Mouse (Mus musculus) forebrain, embryonic 14.5 days (tissue): Measurements from ENCODE around the gene Dnajc15. TPM values are rescaled to one million over a fixed set of nuclear protein-coding genes. Genes with fewer than 3 reads are reported as not detected.

Experiments
- ATAC-seq: fragments of 200-750 bp; cut with Nextera tagmentation; 2 replicates; pipeline ENCODE4 v1.8.0; 2017; ENCODE audit warnings: mild to moderate bottlenecking, moderate library complexity
- DNase-seq: peaks from one replicate; pipeline ENCODE4 v3.0.0-alpha.2; 2015; ENCODE audit warnings: low spot score
- H3K27ac ChIP-seq: fragments of 300-500 bp; sonication (generic); 2 replicates; pipeline ENCODE4 v1.5.1; 2014; ENCODE audit warnings: low read depth, mild to moderate bottlenecking, control low read depth, low read length, moderate library complexity
- H3K27me3 ChIP-seq: fragments of 300-500 bp; sonication (generic); replicated peaks from 2 replicates; pipeline ENCODE4 v1.6.1; 2014; ENCODE audit warnings: low read length, control low read depth, mixed read lengths; ENCODE audit not compliant: control insufficient read depth, insufficient read depth
- H3K36me3 ChIP-seq: fragments of 300-500 bp; sonication (generic); 2 replicates; pipeline ENCODE4 v1.6.1; 2014; ENCODE audit warnings: low read length, control low read depth; ENCODE audit not compliant: control insufficient read depth, insufficient read depth
- H3K4me1 ChIP-seq: fragments of 300-500 bp; sonication (generic); 2 replicates; pipeline ENCODE4 v1.6.1; 2014; ENCODE audit warnings: antibody characterized with exemption, low read length, control low read depth; ENCODE audit not compliant: control insufficient read depth, insufficient read depth
- H3K4me2 ChIP-seq: fragments of 300-500 bp; sonication (generic); 2 replicates; pipeline ENCODE4 v1.6.1; 2014; ENCODE audit warnings: mild to moderate bottlenecking, control low read depth, low read length
- H3K4me3 ChIP-seq: fragments of 300-500 bp; sonication (generic); 2 replicates; pipeline ENCODE4 v1.5.1; 2014; ENCODE audit warnings: low read depth, low read length, control low read depth
- H3K9ac ChIP-seq: fragments of 300-500 bp; sonication (generic); 2 replicates; pipeline ENCODE4 v1.6.1; 2014; ENCODE audit warnings: mild to moderate bottlenecking, low read length, control low read depth, moderate library complexity
- H3K9me3 ChIP-seq: fragments of 300-500 bp; sonication (generic); replicated peaks from 2 replicates; pipeline ENCODE4 v1.6.1; 2016; ENCODE audit warnings: low read length, control low read depth, mixed read lengths; ENCODE audit not compliant: control insufficient read depth
- whole genome bisulfite sequencing: fragments of 180-500 bp; shearing (Covaris S2); extraction: QIAGEN DNeasy Blood & Tissue Kit; methylation state at CpG from one replicate; pipeline ENCODE4 v1.1.7; 2014; 5-methylcytosine and 5-hydroxymethylcytosine counted together
- polyA plus RNA-seq: library from polyadenylated mRNA; unstranded; fragments of >200 nt; fragmentation: Nextera tagmentation; extraction: Ambion mirVana; gene quantifications from 2 replicates; pipeline ENCODE4 v1.2.1, GENCODE M21; 2014

Gene Dnajc15
- polyA plus RNA-seq, 1 experiment from 2014 or later, result 100 TPM

GRCm38 (mm10) chr14:77846206-77846605 lies 28.7 kb downstream of the Dnajc15 start:
- 80% methylated on average over 4 of the region's 4 CpGs for WGBS
- ATAC-seq, result no peak

DNA sequence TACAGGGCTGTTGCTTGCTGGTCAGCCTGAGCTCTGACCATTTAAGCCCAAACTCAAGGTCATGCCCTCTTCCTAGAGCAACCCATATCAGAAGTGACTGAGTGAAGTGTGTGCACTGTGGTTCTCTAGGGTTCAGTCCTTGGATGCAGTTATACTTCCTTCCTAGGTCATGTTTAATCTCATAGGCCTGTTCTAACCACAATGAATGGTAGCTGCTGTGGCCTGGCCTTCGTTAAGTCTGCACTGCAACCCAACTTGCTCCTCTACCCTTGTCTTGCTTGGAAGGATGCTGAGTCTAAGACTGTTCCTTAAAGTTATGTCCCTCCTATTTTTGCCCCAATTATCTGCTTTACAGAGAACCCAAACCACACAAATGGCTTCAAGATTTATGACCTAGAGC lies 29.4 kb downstream of the Dnajc15 start:
- Histone ChIP-seq H3K27ac (no peak overlapping the region), H3K9ac (no peak overlapping the region), H3K9me3 (no peaks in the 10 kb centered on the region), H3K4me1 (no peaks in the 10 kb centered on the region), H3K4me2 (no peak overlapping the region), H3K36me3 (no peaks in the 10 kb centered on the region), H3K4me3 (no peak overlapping the region), H3K27me3 (no peaks in the 10 kb centered on the region)
- 93% methylated on average over 1 of the region's 1 CpGs for WGBS
- no peak for ATAC-seq
- DNase-seq, result no peak

More at GRCm38 (mm10) chr14:77846206-77846605, 28.7 kb downstream of the Dnajc15 start:
- H3K4me3 ChIP-seq, result no peak overlapping the region
- H3K9ac ChIP-seq, result no peak overlapping the region
- no peaks in the 10 kb centered on the region for H3K36me3 ChIP-seq
- no peaks in the 10 kb centered on the region for H3K9me3 ChIP-seq
- H3K27me3 ChIP-seq, result no peaks in the 10 kb centered on the region
- H3K4me2 ChIP-seq, result no peak overlapping the region
- no peak overlapping the region for H3K27ac ChIP-seq
- H3K4me1 ChIP-seq, result no peaks in the 10 kb centered on the region
- DNase-seq, result no peak

DNA sequence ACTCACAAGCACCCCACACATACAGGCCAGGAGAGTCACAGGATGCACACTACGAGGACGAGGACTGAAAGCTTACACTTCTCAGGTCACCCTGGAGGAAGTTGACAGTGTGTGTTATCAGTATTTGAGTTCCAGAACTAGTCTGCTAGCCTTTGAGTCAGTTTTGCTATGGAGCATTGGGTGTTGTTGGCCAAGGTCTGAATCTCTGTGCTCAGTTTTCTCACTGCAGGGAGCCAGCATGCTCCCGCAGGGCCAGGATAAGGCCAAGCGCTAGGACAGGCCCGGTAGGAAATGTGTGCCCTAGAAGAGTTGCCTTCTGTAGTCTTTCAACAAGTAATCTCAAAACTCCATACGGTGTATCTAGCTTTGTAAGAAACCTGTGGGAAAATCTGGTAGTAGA lies 34.4 kb downstream of the Dnajc15 start:
- no peak for DNase-seq
- Histone ChIP-seq H3K4me1 (no peaks in the 10 kb centered on the region), H3K9me3 (no peaks in the 10 kb centered on the region), H3K4me3 (no peak overlapping the region), H3K27me3 (no peaks in the 10 kb centered on the region), H3K9ac (no peak overlapping the region), H3K4me2 (no peak overlapping the region), H3K27ac (no peak overlapping the region), H3K36me3 (no peaks in the 10 kb centered on the region)
- 83% methylated on average over 6 of the region's 6 CpGs for WGBS
- no peak for ATAC-seq

DNA sequence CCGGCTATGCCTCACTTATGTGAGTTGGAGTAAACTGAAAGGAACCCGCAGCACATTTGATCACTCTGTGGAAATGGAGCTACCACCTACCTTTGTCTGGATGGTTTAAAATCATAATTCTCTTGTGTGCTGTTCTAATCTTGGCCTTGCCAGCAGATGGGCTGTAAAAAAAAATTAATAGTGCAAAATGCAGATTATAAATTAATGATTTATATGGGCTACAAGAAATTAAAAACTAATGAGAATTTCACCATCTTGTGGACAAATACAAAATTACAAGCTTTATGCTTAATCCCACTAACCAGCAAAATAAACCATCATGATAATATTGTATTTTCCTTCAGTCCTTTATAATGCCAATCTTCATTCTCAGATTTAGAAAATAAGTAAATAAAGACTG lies 34.8 kb downstream of the Dnajc15 start:
- DNase-seq, result peak; percentile 54
- Histone ChIP-seq H3K9me3 (no peaks in the 10 kb centered on the region), H3K9ac (no peak overlapping the region), H3K4me1 (no peaks in the 10 kb centered on the region), H3K4me3 (no peak overlapping the region), H3K27me3 (no peaks in the 10 kb centered on the region), H3K36me3 (no peaks in the 10 kb centered on the region), H3K27ac (no peak overlapping the region), H3K4me2 (no peak overlapping the region)
- no peak for ATAC-seq
- 93% methylated on average over 2 of the region's 2 CpGs for WGBS

DNA sequence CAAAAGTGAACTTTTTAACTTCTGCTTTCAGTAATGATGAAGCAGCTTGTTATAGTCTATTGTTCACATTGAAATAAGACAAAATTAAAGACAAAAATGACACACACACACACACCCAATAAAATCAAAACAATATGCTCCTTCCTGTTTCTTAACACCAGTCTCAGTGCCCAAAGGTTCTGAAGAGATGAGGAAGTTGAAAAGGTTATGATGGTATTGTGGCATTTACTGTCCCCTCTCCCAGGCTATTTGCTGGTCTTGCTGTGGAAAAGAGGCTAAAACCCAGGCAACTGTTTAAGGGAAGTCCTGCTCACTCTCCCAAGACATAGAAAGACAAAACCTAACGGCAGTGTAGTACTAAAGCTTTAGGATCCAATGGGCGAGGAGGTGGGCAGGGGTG lies 38.1 kb downstream of the Dnajc15 start:
- Histone ChIP-seq H3K27me3 (no peaks in the 10 kb centered on the region), H3K9ac (no peak overlapping the region), H3K4me2 (no peak overlapping the region), H3K9me3 (no peaks in the 10 kb centered on the region), H3K4me3 (no peak overlapping the region), H3K27ac (no peak overlapping the region), H3K36me3 (no peaks in the 10 kb centered on the region), H3K4me1 (no peaks in the 10 kb centered on the region)
- DNase-seq (no peak), ATAC-seq (no peak)
- 88% methylated on average over 2 of the region's 2 CpGs for WGBS

DNA sequence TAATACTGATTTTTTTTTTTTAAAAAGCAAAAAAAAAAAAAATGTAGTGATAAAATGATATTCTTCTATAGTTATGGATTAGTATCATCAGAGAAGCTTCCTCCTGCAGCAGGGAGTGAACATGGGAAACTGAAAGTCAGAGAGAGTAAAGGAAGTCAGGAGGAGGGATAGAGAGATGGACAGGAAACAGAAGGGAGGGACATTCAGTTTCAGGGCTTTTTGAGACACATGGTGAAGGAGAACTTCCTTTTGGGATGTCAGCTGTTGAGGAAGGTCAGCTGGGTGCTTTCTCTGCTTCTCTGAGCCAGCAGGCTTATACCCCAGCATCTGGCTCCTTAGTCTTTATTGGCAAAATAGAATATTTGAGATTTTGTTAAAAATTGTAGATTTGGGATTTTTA lies 42.6 kb downstream of the Dnajc15 start:
- Histone ChIP-seq H3K9me3 (no peaks in the 10 kb centered on the region), H3K4me2 (no peak overlapping the region), H3K27ac (no peak overlapping the region), H3K4me3 (no peak overlapping the region), H3K36me3 (no peaks in the 10 kb centered on the region), H3K4me1 (no peaks in the 10 kb centered on the region), H3K27me3 (no peaks in the 10 kb centered on the region), H3K9ac (no peak overlapping the region)
- ATAC-seq (no peak), DNase-seq (no peak)

GRCm38 (mm10) chr14:77831936-77832335 lies 43.0 kb downstream of the Dnajc15 start:
- DNase-seq (no peak), ATAC-seq (no peak)
- Histone ChIP-seq H3K9me3 (no peaks in the 10 kb centered on the region), H3K4me1 (no peaks in the 10 kb centered on the region), H3K4me3 (no peak overlapping the region), H3K4me2 (no peak overlapping the region), H3K36me3 (no peaks in the 10 kb centered on the region), H3K9ac (no peak overlapping the region), H3K27ac (no peak overlapping the region), H3K27me3 (no peaks in the 10 kb centered on the region)
- whole genome bisulfite sequencing, result 95% methylated on average over 4 of the region's 4 CpGs

DNA sequence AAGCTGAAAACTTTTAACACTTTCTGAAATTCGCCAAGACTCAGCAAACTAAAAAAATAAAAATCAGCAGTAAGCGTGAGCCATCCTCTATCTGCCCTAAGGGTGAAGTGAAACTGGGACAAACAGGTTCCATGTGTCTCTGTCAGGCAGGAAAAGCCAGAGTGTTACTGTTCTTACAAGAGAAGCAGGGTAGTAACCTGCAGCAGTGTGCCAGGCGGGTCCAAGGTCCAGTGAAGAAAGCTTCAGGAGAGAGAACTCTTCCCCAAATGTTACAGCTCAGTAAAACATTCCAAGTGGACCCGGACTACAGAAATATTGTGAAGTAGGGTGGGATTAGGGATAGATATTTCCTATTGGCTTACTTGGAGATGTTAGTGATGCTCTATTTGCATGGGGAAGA lies 45.3 kb downstream of the Dnajc15 start:
- Histone ChIP-seq H3K4me1 (no peaks in the 10 kb centered on the region), H3K4me2 (no peak overlapping the region), H3K9me3 (no peaks in the 10 kb centered on the region), H3K36me3 (no peaks in the 10 kb centered on the region), H3K27me3 (no peaks in the 10 kb centered on the region), H3K4me3 (no peak overlapping the region), H3K9ac (no peak overlapping the region), H3K27ac (no peak overlapping the region)
- ATAC-seq, result no peak
- WGBS, result 94% methylated on average over 4 of the region's 4 CpGs
- no peak for DNase-seq

GRCm38 (mm10) chr14:77825891-77826290 lies 49.0 kb downstream of the Dnajc15 start:
- H3K4me1 ChIP-seq, result peaks cover 3% of the 10 kb centered on the region; the same call in 1 of the 2 replicates
- 73% methylated on average over 3 of the region's 3 CpGs for WGBS
- no peak overlapping the region for H3K27ac ChIP-seq
- H3K27me3 ChIP-seq, result no peaks in the 10 kb centered on the region
- no peaks in the 10 kb centered on the region for H3K36me3 ChIP-seq
- H3K4me3 ChIP-seq, result no peak overlapping the region
- no peaks in the 10 kb centered on the region for H3K9me3 ChIP-seq
- H3K9ac ChIP-seq, result no peak overlapping the region
- H3K4me2 ChIP-seq, result no peak overlapping the region
- ATAC-seq (no peak), DNase-seq (no peak)
